Mouse (Mus musculus) hindbrain, embryonic 14.5 days (tissue): ENCODE measurements around the gene Brd3os. TPM values are rescaled to one million over a fixed set of nuclear protein-coding genes. Genes with fewer than 3 reads are reported as not detected.
A peak's percentile ranks its signal among the peaks of the same experiment; 100 is the strongest.

Source experiments
- ATAC-seq: fragments of 200-750 bp; cut with Nextera tagmentation; 2 replicates; pipeline ENCODE4 v1.8.0; 2017; ENCODE audit warnings: moderate number of reproducible peaks, mild to moderate bottlenecking, moderate TSS enrichment, moderate library complexity; ENCODE audit not compliant: low FRiP score
- DNase-seq: peaks from one replicate; pipeline ENCODE4 v3.0.0-alpha.2; 2015; ENCODE audit warnings: low spot score
- H3K27ac ChIP-seq: fragments of 300-500 bp; sonication (generic); 2 replicates; pipeline ENCODE4 v1.5.1; 2014; ENCODE audit warnings: mild to moderate bottlenecking, moderate library complexity
- H3K27me3 ChIP-seq: fragments of 300-500 bp; sonication (generic); 2 replicates; pipeline ENCODE4 v1.6.1; 2014; ENCODE audit warnings: mild to moderate bottlenecking, low read length, mixed read lengths; ENCODE audit not compliant: control insufficient read depth, insufficient read depth
- H3K36me3 ChIP-seq: fragments of 300-500 bp; sonication (generic); replicated peaks from 2 replicates; pipeline ENCODE4 v1.6.1; 2014; ENCODE audit not compliant: control insufficient read depth, insufficient read depth
- H3K4me1 ChIP-seq: fragments of 300-500 bp; sonication (generic); replicated peaks from 2 replicates; pipeline ENCODE4 v1.6.1; 2014; ENCODE audit warnings: antibody characterized with exemption, low read length, mixed read lengths; ENCODE audit not compliant: control insufficient read depth, insufficient read depth
- H3K4me2 ChIP-seq: fragments of 300-500 bp; sonication (generic); replicated peaks from 2 replicates; pipeline ENCODE4 v1.6.1; 2014; ENCODE audit warnings: mild to moderate bottlenecking, moderate library complexity
- H3K4me3 ChIP-seq: fragments of 300-500 bp; sonication (generic); replicated peaks from 2 replicates; pipeline ENCODE4 v1.5.1; 2014; ENCODE audit warnings: mild to moderate bottlenecking, low read length
- H3K9ac ChIP-seq: fragments of 300-500 bp; sonication (generic); 2 replicates; pipeline ENCODE4 v1.6.1; 2014
- H3K9me3 ChIP-seq: fragments of 300-500 bp; sonication (generic); 2 replicates; pipeline ENCODE4 v1.6.1; 2016; ENCODE audit warnings: low read length; ENCODE audit not compliant: control insufficient read depth
- WGBS: fragments of 180-500 bp; shearing (Covaris S2); extraction: QIAGEN DNeasy Blood & Tissue Kit; methylation state at CpG from one replicate; pipeline ENCODE4 v1.1.7; 2014; 5-methylcytosine and 5-hydroxymethylcytosine counted together
- polyA plus RNA-seq: library from polyadenylated mRNA; unstranded; fragments of >200 nt; fragmentation: Nextera tagmentation; extraction: Ambion mirVana; gene quantifications from 2 replicates; pipeline ENCODE4 v1.2.1, GENCODE M21; 2014

Brd3os gene
- polyA plus RNA-seq, 1 experiment from 2014 or later, result 43.8 TPM

DNA sequence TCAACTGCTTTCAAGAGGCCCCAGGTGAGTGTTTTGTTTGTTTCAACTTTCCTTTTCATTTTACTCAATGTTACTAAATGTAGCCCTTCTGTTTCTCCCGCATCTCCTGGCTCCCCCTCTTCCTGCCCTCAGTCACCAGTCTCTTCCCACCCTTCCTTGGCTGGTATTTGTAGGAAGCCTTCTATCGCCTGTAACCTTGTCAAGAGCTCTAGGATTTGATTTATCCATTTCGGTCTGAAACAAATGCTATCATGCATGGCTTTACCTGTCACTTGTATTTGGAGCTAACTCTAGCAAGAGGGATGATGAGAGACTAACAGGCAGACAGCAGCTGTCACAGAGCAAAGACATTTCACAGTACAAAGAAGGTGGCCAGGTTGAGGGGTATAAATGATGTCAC, 33.9 kb upstream of the Brd3os start:
- H3K27ac ChIP-seq, result no peak overlapping the region
- WGBS, result 75% methylated on average over 3 of the region's 3 CpGs
- no peak for ATAC-seq

DNA sequence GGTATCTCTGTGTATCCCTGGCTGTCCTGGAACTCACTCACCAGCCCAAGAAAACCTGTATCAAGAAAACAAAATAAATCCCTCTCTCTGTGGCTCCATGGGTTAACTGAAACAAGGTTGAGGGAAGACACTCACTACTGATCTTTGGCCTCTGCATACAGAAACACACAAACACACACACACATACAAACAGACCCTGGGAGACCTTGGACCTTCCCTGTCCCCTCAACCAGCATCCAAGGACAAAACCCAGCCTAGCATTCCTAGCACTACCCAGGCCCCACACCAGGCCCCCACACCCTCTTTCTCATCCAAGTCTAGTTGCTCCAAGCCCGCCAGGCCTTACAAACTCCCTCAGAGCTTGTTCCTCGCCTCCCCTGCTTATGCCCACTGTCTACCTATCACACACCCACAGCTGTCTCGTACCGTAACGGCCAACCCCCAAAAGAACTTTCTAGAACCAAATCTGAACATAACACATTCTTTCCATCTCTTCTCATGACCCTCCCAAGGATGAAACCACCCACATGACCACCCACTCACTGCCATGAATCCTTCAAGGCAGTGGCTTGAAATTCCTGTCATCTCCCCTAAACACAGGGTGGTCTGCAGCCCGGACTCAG, 31.5 kb upstream of the Brd3os start:
- Histone ChIP-seq H3K9ac (no peak overlapping the region), H3K4me3 (no peak overlapping the region), H3K27ac (no peak overlapping the region), H3K27me3 (no peaks in the 10 kb centered on the region), H3K9me3 (no peaks in the 10 kb centered on the region), H3K4me1 (peaks cover 60% of the 10 kb centered on the region), H3K4me2 (no peak overlapping the region), H3K36me3 (no peaks in the 10 kb centered on the region)
- ATAC-seq (no peak), DNase-seq (no peak)
- WGBS, result 90% methylated on average over 6 of the region's 6 CpGs

More for the DNA sequence above, 33.9 kb upstream of the Brd3os start:
- H3K4me3 ChIP-seq, result no peak overlapping the region
- no peaks in the 10 kb centered on the region for H3K36me3 ChIP-seq
- peaks cover 52% of the 10 kb centered on the region for H3K4me1 ChIP-seq
- no peak for DNase-seq
- H3K27me3 ChIP-seq, result no peaks in the 10 kb centered on the region
- no peak overlapping the region for H3K4me2 ChIP-seq
- no peak overlapping the region for H3K9ac ChIP-seq
- no peaks in the 10 kb centered on the region for H3K9me3 ChIP-seq

DNA sequence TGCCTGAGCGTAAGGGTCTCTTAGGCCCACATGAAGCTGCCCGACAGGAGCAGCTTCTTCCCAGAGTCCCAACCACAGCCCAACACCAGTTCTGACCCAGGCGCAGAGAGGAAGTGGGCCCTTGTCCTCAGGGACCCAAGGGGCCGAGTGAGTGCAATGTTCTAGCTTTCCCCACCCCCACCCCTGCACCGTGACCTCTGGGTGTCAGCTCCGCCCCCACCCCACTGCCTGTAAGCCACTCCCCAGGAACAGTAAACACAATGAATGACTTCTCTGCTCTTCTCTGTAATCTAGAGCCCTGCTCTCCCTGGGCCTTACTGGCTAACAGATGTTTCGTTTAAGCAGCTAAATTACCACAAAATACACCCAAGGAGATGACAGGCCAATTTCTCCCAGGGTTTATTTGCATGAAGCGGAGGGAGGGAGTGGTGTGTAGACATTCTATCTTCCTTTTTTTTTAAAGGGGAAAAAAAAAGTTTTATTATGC, 30.4 kb upstream of the Brd3os start:
- Histone ChIP-seq H3K4me2 (no peak overlapping the region), H3K27ac (peak overlapping the region; percentile 75), H3K9ac (no peak overlapping the region), H3K4me3 (no peak overlapping the region), H3K4me1 (peaks cover 67% of the 10 kb centered on the region), H3K9me3 (no peaks in the 10 kb centered on the region), H3K27me3 (no peaks in the 10 kb centered on the region), H3K36me3 (no peaks in the 10 kb centered on the region)
- 15% methylated on average over 8 of the region's 8 CpGs for WGBS
- ATAC-seq (no peak), DNase-seq (no peak)

DNA sequence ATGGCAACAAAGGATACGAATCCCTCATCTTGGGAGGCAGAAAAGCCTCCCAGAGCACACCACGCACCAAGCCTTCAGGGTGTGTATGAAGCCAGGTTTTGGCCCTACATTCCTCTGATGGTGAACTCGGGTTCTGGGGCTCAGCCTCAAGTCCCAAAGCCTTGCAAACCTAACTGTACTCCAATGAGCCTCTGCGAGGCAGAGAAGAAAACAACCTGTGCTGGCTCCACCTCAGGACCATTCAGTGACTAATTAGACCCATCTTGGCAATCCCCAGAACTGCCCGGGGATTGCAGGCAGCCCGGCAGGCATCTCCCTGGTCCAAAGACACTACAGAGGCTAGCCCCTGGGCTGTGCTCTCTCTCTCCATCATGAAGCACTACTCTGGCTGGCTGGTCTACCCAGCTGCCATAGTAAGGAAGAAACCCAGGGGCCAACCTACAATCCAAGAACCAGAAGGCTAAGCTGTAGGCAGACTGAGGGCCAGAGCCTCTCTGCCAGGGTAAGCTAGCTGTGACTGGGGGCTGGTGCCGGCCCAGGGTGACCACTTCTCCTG, 29.8 kb upstream of the Brd3os start:
- peak overlapping the region; percentile 36; the same call in 1 of the 2 replicates for H3K9ac ChIP-seq
- H3K27me3 ChIP-seq, result no peaks in the 10 kb centered on the region
- no peak for ATAC-seq
- 9% methylated on average over 7 of the region's 7 CpGs for WGBS
- peaks cover 68% of the 10 kb centered on the region for H3K4me1 ChIP-seq
- H3K27ac ChIP-seq, result peak overlapping the region; percentile 75
- H3K9me3 ChIP-seq, result no peaks in the 10 kb centered on the region
- peak overlapping the region; percentile 11; the same call in 1 of the 2 replicates for H3K4me2 ChIP-seq
- no peak for DNase-seq
- H3K36me3 ChIP-seq, result no peaks in the 10 kb centered on the region
- no peak overlapping the region for H3K4me3 ChIP-seq

DNA sequence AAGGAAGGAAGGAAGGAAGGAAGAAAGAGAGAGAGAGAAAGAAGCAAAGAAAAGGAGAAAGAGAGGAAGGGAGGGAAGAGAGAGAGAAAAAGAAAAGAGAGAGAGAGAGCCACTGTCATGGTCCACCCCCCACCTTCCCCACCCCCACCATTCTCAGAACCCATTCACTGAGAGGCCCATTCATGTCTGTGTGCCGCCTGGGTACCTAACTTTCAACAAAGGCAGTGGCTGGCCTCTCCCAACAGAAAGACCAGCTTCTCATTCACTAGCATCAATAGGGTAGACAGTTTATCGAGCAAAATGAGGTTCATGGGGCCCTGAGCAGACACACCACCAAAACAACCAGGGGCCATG, 28.6 kb upstream of the Brd3os start:
- WGBS, result 18% methylated on average over 2 of the region's 2 CpGs
- DNase-seq (no peak), ATAC-seq (no peak; the same call in 1 of the 2 replicates)
- H3K4me3 ChIP-seq, result no peak overlapping the region
- no peaks in the 10 kb centered on the region for H3K9me3 ChIP-seq
- H3K27ac ChIP-seq, result peak overlapping the region; percentile 73
- peaks cover 68% of the 10 kb centered on the region for H3K4me1 ChIP-seq
- H3K27me3 ChIP-seq, result no peaks in the 10 kb centered on the region
- H3K9ac ChIP-seq, result 0 out of 2 replicates have a peak overlapping the region, but pooled peaks have one; percentile 36
- 0 out of 2 replicates have a peak overlapping the region, but pooled peaks have one; percentile 24 for H3K4me2 ChIP-seq
- no peaks in the 10 kb centered on the region for H3K36me3 ChIP-seq

DNA sequence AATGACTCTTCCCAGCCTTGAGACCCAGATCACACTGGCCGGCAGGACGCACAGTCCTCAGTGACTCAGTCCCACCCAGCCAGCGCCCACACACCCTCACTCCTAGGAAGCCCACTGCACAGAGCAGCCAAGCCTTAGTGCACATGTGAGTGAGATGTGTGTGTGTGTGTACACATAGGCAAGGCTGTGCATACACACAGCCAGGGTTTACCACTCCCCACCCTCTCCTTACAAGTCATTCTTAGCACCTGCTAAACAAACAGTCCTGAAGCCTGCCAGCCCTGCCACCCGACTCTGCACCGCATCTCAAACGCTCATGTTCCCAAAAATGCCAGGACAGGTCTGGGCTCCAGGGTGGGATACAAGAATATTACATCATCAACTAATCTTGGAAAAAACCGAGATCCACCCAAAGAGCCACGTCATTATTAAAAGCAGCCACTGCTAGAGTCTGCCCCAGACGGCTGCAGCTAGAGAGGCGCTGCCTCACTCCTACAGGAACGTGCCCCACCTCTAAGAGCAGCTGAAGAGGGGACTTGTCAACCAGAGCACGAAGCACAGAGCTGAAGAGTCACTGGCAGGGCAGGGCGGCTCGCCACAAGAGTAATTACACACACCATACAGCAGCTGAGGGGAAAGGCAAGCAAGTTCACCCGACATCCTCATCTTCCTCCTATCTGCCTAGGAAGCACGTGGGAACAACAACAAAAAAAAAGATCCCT, 28.0 kb upstream of the Brd3os start:
- ATAC-seq, result peak; percentile 64
- H3K4me3 ChIP-seq, result no peak overlapping the region
- WGBS, result 10% methylated on average over 16 of the region's 16 CpGs
- H3K4me2 ChIP-seq, result peak overlapping the region; percentile 24; the same call in 1 of the 2 replicates
- H3K27me3 ChIP-seq, result no peaks in the 10 kb centered on the region
- H3K9me3 ChIP-seq, result no peaks in the 10 kb centered on the region
- no peak for DNase-seq
- H3K9ac ChIP-seq, result peak overlapping the region; percentile 36; the same call in 1 of the 2 replicates
- H3K36me3 ChIP-seq, result no peaks in the 10 kb centered on the region
- H3K27ac ChIP-seq, result peak overlapping the region; percentile 73
- H3K4me1 ChIP-seq, result peaks cover 69% of the 10 kb centered on the region

DNA sequence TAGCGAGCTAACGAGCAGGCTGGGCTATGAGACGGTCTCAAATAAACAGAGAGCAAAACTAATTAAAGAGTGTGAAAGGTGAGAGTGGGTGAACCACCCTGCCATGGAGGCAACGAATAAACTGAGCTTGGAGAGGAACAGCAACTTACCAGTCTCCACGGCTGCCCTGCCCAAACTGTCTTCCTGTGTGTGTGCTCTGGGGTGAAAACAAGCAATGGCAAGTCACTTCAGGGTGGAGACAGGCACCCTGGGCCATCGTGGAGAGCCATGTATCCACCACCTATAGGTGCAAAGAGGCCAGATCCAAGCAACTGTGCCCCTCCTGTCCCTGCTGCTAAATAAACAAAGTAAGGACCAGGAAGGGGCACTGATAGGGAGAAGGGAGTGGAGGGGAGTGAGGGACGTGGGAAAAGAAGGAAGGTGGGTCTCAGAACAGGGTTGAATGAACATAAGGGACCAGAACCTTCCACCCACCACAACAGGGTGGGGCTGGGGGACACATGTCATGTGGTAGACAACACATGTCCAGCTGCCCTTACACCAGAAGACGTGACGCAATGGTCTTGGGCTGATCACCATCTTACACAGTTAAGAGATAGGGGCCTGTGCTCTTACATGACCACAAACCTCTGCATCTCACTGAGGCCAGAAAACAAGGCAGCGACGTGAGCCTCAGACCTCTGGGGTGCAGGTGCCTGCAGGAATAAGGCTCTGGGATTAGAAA, 26.9 kb upstream of the Brd3os start:
- H3K9me3 ChIP-seq, result no peaks in the 10 kb centered on the region
- H3K27me3 ChIP-seq, result no peaks in the 10 kb centered on the region
- H3K4me1 ChIP-seq, result peaks cover 72% of the 10 kb centered on the region
- H3K4me2 ChIP-seq, result no peak overlapping the region
- peak overlapping the region; percentile 73 for H3K27ac ChIP-seq
- no peak overlapping the region for H3K4me3 ChIP-seq
- ATAC-seq (no peak), DNase-seq (no peak)
- 63% methylated on average over 11 of the region's 11 CpGs for WGBS
- no peak overlapping the region for H3K9ac ChIP-seq
- no peaks in the 10 kb centered on the region for H3K36me3 ChIP-seq

DNA sequence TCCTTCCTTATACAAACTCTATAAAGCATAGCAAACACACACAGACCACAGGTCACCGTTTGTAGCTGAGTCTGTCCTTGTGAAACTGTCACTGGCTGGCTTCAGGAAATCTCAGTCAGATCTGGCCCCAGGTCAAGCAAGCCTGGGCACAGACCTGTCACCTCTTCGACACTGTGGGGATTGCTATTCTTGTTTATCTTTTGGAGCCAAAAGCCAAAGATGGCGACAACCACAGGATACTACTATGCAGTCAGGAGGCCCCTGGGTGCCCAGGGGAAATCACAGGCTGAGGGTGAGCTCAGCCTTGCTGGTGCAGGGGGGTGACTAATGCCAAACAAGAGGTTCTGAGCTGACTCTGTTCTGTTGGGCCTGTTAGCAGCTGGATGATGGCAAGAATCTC, 25.7 kb upstream of the Brd3os start:
- H3K27ac ChIP-seq, result no peak overlapping the region
- H3K4me3 ChIP-seq, result no peak overlapping the region
- H3K9me3 ChIP-seq, result no peaks in the 10 kb centered on the region
- H3K4me2 ChIP-seq, result no peak overlapping the region
- no peak for ATAC-seq
- 42% methylated on average over 3 of the region's 3 CpGs for WGBS
- no peak for DNase-seq
- peaks cover 73% of the 10 kb centered on the region for H3K4me1 ChIP-seq
- H3K27me3 ChIP-seq, result no peaks in the 10 kb centered on the region
- H3K36me3 ChIP-seq, result no peaks in the 10 kb centered on the region
- no peak overlapping the region for H3K9ac ChIP-seq

DNA sequence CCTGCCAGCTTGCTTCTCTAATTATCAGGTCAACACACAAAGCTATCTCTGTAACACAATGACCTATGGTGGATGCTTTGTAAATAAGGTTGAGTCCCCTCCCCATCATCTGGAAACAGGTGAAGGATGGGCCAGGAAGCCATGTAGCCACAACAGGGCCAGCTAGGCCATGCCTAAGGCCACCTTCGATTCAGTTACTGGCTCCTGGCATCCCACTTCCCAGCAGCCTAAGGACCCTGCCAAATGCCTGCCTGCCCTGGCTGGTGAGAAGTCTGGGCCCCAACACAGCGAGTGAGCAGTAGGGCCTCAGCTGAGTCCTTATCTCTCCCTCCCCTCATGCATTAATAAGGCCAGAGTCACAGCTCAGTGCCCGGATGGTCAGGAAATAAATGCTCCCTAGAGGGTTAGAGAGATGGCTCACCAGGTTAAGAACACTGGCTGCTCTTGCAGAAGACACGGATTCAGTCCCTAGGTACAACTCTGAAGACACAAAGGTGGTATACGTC, 24.4 kb upstream of the Brd3os start:
- H3K4me1 ChIP-seq, result peaks cover 66% of the 10 kb centered on the region
- H3K4me3 ChIP-seq, result no peak overlapping the region
- no peaks in the 10 kb centered on the region for H3K9me3 ChIP-seq
- no peak overlapping the region for H3K9ac ChIP-seq
- 45% methylated on average over 5 of the region's 5 CpGs for WGBS
- H3K36me3 ChIP-seq, result no peaks in the 10 kb centered on the region
- ATAC-seq (no peak), DNase-seq (no peak)
- no peak overlapping the region for H3K27ac ChIP-seq
- H3K27me3 ChIP-seq, result no peaks in the 10 kb centered on the region
- no peak overlapping the region for H3K4me2 ChIP-seq
